Mouse (Mus musculus) lung, postnatal 0 days (tissue): Measurements from ENCODE around the gene Capn11.

ENCODE experiments used
- CTCF ChIP-seq: IDR thresholded peaks from 2 replicates; pipeline ENCODE4 v1.5.1; 2016; ENCODE audit warnings: antibody characterized with exemption, mild to moderate bottlenecking
- EP300 ChIP-seq: IDR thresholded peaks from 2 replicates; pipeline ENCODE4 v1.6.1; 2016; ENCODE audit warnings: antibody characterized with exemption, mild to moderate bottlenecking, control low read depth

DNA sequence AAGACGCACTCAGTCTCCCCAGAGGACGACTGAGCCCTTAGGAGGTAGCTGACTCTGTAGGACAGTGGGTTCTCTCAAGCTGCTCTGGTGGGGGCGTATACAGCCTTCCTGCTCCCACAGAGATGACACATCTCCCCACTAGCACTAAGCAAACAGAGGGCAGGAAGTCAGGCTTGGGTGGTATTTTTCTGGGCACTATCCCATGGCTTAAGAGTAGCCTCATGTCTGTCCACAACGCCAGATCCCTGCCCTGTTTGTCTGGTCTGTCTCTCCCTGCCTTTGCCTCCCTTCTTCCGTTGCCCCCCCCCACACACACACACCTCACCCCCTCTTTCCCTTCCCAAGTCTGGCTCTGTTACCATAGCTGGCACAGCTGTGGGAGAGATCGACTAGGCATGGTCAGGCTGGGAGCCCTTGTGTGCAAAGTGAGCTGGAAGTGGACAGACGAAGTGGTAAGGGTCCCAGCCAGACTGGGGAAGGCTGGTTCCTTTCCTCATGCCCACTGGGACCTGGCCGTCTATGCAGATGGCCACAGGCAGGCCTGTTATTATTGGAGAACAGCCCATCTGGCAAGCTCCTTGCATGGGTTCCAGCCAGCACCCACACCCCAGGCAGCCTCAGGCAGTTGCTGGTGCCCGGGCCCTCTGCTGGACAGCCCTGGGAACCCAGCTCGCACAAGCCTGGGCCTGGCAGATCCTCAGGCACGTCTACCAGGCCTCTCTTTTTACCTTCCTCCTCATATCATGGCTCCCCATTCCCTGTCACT lies 62.3 kb downstream of the Capn11 start:
- TF ChIP-seq CTCF (peak; percentile 87), EP300 (no peak)
